Mouse (Mus musculus): ENCODE results near the gene Glrx5.

GRCm38 (mm10) chr12:105021441-105022069 is 10.9 kb upstream of the Glrx5 start:
- TF ChIP-seq TAL1 (conservative IDR thresholded peaks at IDR 0.05; ENCODE audit: low read depth, low read length) (no peak), CTCF (IDR thresholded peaks at IDR 0.05; ENCODE audit: low read depth, low read length) (no peak), GATA1 (IDR thresholded peaks at IDR 0.05; ENCODE audit: borderline replicate concordance, low read length) (no peak), POLR2AphosphoS5 (IDR thresholded peaks at IDR 0.05; ENCODE audit: insufficient replicate concordance, low read depth, low read length) (no peak), GATA2 (IDR thresholded peaks at IDR 0.05; ENCODE audit: borderline replicate concordance, low read depth, low read length) (no peak)

Measured in G1E (cell line).